Mouse (Mus musculus): ENCODE data around the gene Fkbp1a. TPM values are rescaled to one million over a fixed set of nuclear protein-coding genes. Genes with fewer than 3 reads are reported as not detected.

Fkbp1a gene
- polyA plus RNA-seq, 1 experiment from 2014 or later, result 778 TPM

DNA sequence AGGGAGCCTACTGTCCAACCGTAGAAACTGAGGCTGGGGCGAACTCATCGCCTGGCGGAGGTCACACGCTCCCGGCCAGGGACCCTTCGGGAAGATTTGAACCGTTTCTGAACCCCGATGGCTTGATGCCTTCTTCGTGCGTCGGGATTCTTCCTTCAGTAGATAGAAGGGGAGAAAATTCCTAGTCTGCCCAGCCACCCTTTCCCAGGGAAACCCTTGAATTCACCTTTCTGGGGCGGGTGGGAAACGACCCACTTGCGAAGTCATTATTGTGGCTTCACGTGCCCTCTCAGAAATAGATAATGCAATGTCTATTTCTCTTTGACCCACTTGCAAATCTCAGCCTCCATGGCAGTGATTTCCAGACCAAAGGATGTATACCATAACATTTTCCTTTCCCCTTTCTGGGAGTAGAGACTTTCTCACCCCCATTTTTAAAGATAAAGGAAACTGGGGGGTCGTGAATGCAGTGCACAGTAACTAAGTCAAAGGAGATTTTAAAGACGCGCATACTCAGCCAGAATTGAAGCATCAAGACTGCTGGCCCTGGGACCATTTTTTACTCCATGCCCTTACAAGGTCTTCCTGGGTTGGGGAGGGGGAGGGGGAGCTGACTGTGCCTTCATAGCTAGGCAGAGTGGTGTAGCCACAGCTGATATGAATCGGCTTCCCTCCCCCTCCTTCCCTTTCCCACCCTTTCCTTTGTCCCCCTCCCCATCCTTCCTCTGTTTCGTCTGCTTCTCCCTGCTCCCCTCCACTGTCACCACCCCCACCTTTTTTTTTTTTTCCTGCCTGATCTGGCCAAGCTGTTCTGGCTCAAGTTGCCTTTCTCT, 996 bp downstream of the Fkbp1a start:
- peak overlapping the region; percentile 61 for H3K4me2 ChIP-seq (ENCODE audit: low read depth, low read length)
- H3K27ac ChIP-seq (ENCODE audit: low read length), result peak overlapping the region; percentile 97
- WGBS, result under 1% methylated on average over 21 of the region's 21 CpGs
- ATAC-seq (ENCODE audit: low read depth), result peak; percentile 48
- H3K9me3 ChIP-seq (ENCODE audit: control insufficient read depth, low read length), result no peaks in the 10 kb centered on the region
- peak overlapping the region; percentile 97 for H3K9ac ChIP-seq (ENCODE audit: low read length)
- H3K4me1 ChIP-seq (replicated peaks; ENCODE audit: control insufficient read depth, insufficient read depth, low read length), result peaks cover 29% of the 10 kb centered on the region
- H3K4me3 ChIP-seq (ENCODE audit: low read length), result peak overlapping the region; percentile 97
- no peaks in the 10 kb centered on the region for H3K27me3 ChIP-seq (ENCODE audit: control insufficient read depth, insufficient read depth, low read depth, low read length)
- H3K36me3 ChIP-seq (ENCODE audit: control insufficient read depth, insufficient read depth, low read length), result peaks cover 11% of the 10 kb centered on the region

DNA sequence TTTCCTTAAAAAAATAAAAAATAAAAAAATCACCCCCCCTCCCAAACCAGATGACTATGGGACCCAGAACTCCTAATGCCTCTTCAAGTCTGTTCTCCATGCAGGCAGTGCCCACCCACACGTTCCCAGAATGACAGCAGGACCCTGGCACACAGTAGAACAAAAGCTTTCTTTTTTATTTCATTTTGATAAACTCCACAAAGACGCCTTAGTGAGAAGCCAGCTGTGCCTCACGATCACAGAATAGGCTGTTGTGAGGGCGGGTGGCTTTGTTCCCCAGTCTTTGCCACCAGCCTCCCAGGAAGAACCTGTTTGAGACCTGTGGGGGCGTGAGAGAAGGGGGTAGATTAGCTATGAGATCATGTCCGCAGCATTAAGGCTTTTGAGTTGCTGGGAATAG, 2.4 kb downstream of the Fkbp1a start:
- H3K4me1 ChIP-seq (replicated peaks; ENCODE audit: control insufficient read depth, insufficient read depth, low read length), result peaks cover 29% of the 10 kb centered on the region
- H3K36me3 ChIP-seq (ENCODE audit: control insufficient read depth, insufficient read depth, low read length), result peaks cover 12% of the 10 kb centered on the region
- WGBS, result 53% methylated on average over 6 of the region's 6 CpGs
- peak overlapping the region; percentile 61 for H3K4me2 ChIP-seq (ENCODE audit: low read depth, low read length)
- peak overlapping the region; percentile 97 for H3K4me3 ChIP-seq (ENCODE audit: low read length)
- H3K27ac ChIP-seq (ENCODE audit: low read length), result no peak overlapping the region
- no peak for ATAC-seq (ENCODE audit: low read depth)
- H3K9me3 ChIP-seq (ENCODE audit: control insufficient read depth, low read length), result no peaks in the 10 kb centered on the region
- H3K27me3 ChIP-seq (ENCODE audit: control insufficient read depth, insufficient read depth, low read depth, low read length), result no peaks in the 10 kb centered on the region
- peak overlapping the region; percentile 47 for H3K9ac ChIP-seq (ENCODE audit: low read length)

DNA sequence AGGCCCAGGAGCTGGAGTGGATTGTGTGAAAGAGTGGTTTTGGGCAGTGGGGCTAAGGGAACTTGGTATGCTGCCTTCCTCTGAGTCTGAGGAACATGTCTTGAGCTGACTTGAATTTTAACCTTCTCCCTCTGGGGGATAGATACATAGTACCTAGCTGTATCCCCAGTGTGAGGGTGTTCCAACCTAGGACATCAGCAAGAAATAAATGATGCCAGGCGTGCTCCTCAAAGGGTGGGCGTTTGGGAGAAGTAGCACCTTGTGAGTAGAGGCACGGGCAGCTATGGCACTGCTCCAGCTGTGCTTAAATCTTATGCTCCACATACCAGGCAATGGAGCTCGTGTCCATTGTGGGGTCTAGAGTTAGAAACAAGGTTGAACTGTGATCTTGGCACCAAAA, 4.3 kb downstream of the Fkbp1a start:
- no peak overlapping the region for H3K27ac ChIP-seq (ENCODE audit: low read length)
- no peak overlapping the region for H3K4me2 ChIP-seq (ENCODE audit: low read depth, low read length)
- H3K4me1 ChIP-seq (replicated peaks; ENCODE audit: control insufficient read depth, insufficient read depth, low read length), result peaks cover 25% of the 10 kb centered on the region
- no peaks in the 10 kb centered on the region for H3K9me3 ChIP-seq (ENCODE audit: control insufficient read depth, low read length)
- H3K9ac ChIP-seq (ENCODE audit: low read length), result no peak overlapping the region
- no peak for ATAC-seq (ENCODE audit: low read depth)
- no peak overlapping the region for H3K4me3 ChIP-seq (ENCODE audit: low read length)
- peaks cover 23% of the 10 kb centered on the region for H3K36me3 ChIP-seq (ENCODE audit: control insufficient read depth, insufficient read depth, low read length)
- H3K27me3 ChIP-seq (ENCODE audit: control insufficient read depth, insufficient read depth, low read depth, low read length), result no peaks in the 10 kb centered on the region
- 85% methylated on average over 4 of the region's 4 CpGs for WGBS

GRCm38 (mm10) chr2:151549615-151550121, 7.4 kb downstream of the Fkbp1a start:
- Histone ChIP-seq H3K27me3 (ENCODE audit: control insufficient read depth, insufficient read depth, low read depth, low read length) (no peaks in the 10 kb centered on the region), H3K36me3 (ENCODE audit: control insufficient read depth, insufficient read depth, low read length) (peaks cover 35% of the 10 kb centered on the region), H3K4me3 (ENCODE audit: low read length) (no peak overlapping the region), H3K9ac (ENCODE audit: low read length) (no peak overlapping the region), H3K4me2 (ENCODE audit: low read depth, low read length) (no peak overlapping the region), H3K9me3 (ENCODE audit: control insufficient read depth, low read length) (no peaks in the 10 kb centered on the region), H3K4me1 (replicated peaks; ENCODE audit: control insufficient read depth, insufficient read depth, low read length) (peaks cover 10% of the 10 kb centered on the region), H3K27ac (ENCODE audit: low read length) (no peak overlapping the region)
- no peak for ATAC-seq (ENCODE audit: low read depth)
- 79% methylated on average over 3 of the region's 3 CpGs for WGBS

- no peaks in the 10 kb centered on the region for H3K4me1 ChIP-seq (replicated peaks; ENCODE audit: control insufficient read depth, insufficient read depth, low read length)
- no peak overlapping the region for H3K4me3 ChIP-seq (ENCODE audit: low read length)
- H3K4me2 ChIP-seq (ENCODE audit: low read depth, low read length), result no peak overlapping the region
- no peaks in the 10 kb centered on the region for H3K9me3 ChIP-seq (ENCODE audit: control insufficient read depth, low read length)
- no peak overlapping the region for H3K27ac ChIP-seq (ENCODE audit: low read length)
- no peak for ATAC-seq (ENCODE audit: low read depth)
- H3K36me3 ChIP-seq (ENCODE audit: control insufficient read depth, insufficient read depth, low read length), result peaks cover 34% of the 10 kb centered on the region
- no peak overlapping the region for H3K9ac ChIP-seq (ENCODE audit: low read length)
- 80% methylated on average over 7 of the region's 7 CpGs for WGBS
- no peaks in the 10 kb centered on the region for H3K27me3 ChIP-seq (ENCODE audit: control insufficient read depth, insufficient read depth, low read depth, low read length)
Observed at GRCm38 (mm10) chr2:151562930-151563921, 20.9 kb downstream of the Fkbp1a start.

DNA sequence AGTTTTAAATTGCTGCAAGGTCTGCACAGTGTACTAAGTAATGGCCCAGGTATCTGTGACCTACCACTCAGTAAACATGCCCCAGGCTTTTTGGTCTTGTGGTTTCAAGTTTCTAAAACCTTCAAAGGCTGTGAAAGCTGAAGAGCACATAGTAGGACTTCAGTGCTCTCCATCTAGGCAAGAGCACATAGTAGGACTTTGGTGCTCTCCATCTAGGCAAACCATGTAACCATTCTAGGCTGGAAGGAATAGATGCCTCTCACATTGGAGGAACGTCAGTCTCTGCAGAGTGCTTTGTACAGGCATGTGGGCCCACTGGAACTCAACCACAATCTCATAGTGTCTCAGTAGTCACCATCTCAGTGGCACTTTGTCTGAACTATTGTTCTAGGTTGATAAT, 21.7 kb downstream of the Fkbp1a start:
- Histone ChIP-seq H3K36me3 (ENCODE audit: control insufficient read depth, insufficient read depth, low read length) (peaks cover 31% of the 10 kb centered on the region), H3K4me3 (ENCODE audit: low read length) (no peak overlapping the region), H3K9ac (ENCODE audit: low read length) (no peak overlapping the region), H3K4me1 (replicated peaks; ENCODE audit: control insufficient read depth, insufficient read depth, low read length) (no peaks in the 10 kb centered on the region), H3K9me3 (ENCODE audit: control insufficient read depth, low read length) (no peaks in the 10 kb centered on the region), H3K27me3 (ENCODE audit: control insufficient read depth, insufficient read depth, low read depth, low read length) (no peaks in the 10 kb centered on the region), H3K4me2 (ENCODE audit: low read depth, low read length) (no peak overlapping the region), H3K27ac (ENCODE audit: low read length) (no peak overlapping the region)
- ATAC-seq (ENCODE audit: low read depth), result no peak
- WGBS, result 81% methylated on average over 1 of the region's 1 CpGs

- Histone ChIP-seq H3K36me3 (ENCODE audit: control insufficient read depth, insufficient read depth, low read length) (peaks cover 21% of the 10 kb centered on the region), H3K4me1 (replicated peaks; ENCODE audit: control insufficient read depth, insufficient read depth, low read length) (no peaks in the 10 kb centered on the region), H3K9me3 (ENCODE audit: control insufficient read depth, low read length) (no peaks in the 10 kb centered on the region), H3K27me3 (ENCODE audit: control insufficient read depth, insufficient read depth, low read depth, low read length) (no peaks in the 10 kb centered on the region), H3K4me3 (ENCODE audit: low read length) (no peak overlapping the region), H3K9ac (ENCODE audit: low read length) (no peak overlapping the region), H3K27ac (ENCODE audit: low read length) (no peak overlapping the region), H3K4me2 (ENCODE audit: low read depth, low read length) (no peak overlapping the region)
- WGBS, result 51% methylated on average over 3 of the region's 3 CpGs
- ATAC-seq (ENCODE audit: low read depth), result no peak
Observed at GRCm38 (mm10) chr2:151564986-151565385, 22.7 kb downstream of the Fkbp1a start.

GRCm38 (mm10) chr2:151566856-151567255, 24.6 kb downstream of the Fkbp1a start:
- no peak for ATAC-seq (ENCODE audit: low read depth)
- peaks cover 9% of the 10 kb centered on the region for H3K36me3 ChIP-seq (ENCODE audit: control insufficient read depth, insufficient read depth, low read length)
- H3K4me2 ChIP-seq (ENCODE audit: low read depth, low read length), result no peak overlapping the region
- H3K4me1 ChIP-seq (replicated peaks; ENCODE audit: control insufficient read depth, insufficient read depth, low read length), result no peaks in the 10 kb centered on the region
- H3K4me3 ChIP-seq (ENCODE audit: low read length), result no peak overlapping the region
- H3K27ac ChIP-seq (ENCODE audit: low read length), result no peak overlapping the region
- no peaks in the 10 kb centered on the region for H3K27me3 ChIP-seq (ENCODE audit: control insufficient read depth, insufficient read depth, low read depth, low read length)
- no peaks in the 10 kb centered on the region for H3K9me3 ChIP-seq (ENCODE audit: control insufficient read depth, low read length)
- 71% methylated on average over 6 of the region's 6 CpGs for WGBS
- no peak overlapping the region for H3K9ac ChIP-seq (ENCODE audit: low read length)

DNA sequence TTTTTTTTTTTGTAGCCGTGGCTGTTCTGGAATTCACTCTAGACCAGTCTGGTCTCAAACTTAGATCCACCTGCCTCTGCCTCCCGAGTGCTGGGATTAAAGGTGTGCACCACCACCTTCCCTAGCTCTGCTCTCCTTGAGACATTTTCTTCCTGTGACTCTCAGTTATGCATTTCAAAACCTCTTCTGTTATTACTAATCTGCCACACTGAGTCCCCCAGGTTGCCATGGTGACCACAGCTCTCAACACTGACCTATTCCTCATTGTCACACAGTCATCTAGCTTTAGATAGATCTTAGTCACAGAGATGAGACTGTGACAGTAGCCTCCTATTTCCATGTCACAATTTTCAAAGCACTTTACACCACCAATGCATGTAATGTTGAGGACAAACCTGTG, 27.2 kb downstream of the Fkbp1a start:
- H3K36me3 ChIP-seq (ENCODE audit: control insufficient read depth, insufficient read depth, low read length), result no peaks in the 10 kb centered on the region
- no peak overlapping the region for H3K4me3 ChIP-seq (ENCODE audit: low read length)
- no peaks in the 10 kb centered on the region; the same call in 1 of the 2 replicates for H3K4me1 ChIP-seq (replicated peaks; ENCODE audit: control insufficient read depth, insufficient read depth, low read length)
- no peaks in the 10 kb centered on the region; the same call in 1 of the 2 replicates for H3K27me3 ChIP-seq (ENCODE audit: control insufficient read depth, insufficient read depth, low read depth, low read length)
- H3K4me2 ChIP-seq (ENCODE audit: low read depth, low read length), result no peak overlapping the region
- H3K9ac ChIP-seq (ENCODE audit: low read length), result no peak overlapping the region
- WGBS, result 69% methylated on average over 2 of the region's 2 CpGs
- ATAC-seq (ENCODE audit: low read depth), result no peak
- H3K27ac ChIP-seq (ENCODE audit: low read length), result no peak overlapping the region
- H3K9me3 ChIP-seq (ENCODE audit: control insufficient read depth, low read length), result no peaks in the 10 kb centered on the region

Data from lung, embryonic 16.5 days (tissue).